Mouse (Mus musculus): ENCODE measurements around the gene Cnksr3.

Gene Cnksr3

DNA sequence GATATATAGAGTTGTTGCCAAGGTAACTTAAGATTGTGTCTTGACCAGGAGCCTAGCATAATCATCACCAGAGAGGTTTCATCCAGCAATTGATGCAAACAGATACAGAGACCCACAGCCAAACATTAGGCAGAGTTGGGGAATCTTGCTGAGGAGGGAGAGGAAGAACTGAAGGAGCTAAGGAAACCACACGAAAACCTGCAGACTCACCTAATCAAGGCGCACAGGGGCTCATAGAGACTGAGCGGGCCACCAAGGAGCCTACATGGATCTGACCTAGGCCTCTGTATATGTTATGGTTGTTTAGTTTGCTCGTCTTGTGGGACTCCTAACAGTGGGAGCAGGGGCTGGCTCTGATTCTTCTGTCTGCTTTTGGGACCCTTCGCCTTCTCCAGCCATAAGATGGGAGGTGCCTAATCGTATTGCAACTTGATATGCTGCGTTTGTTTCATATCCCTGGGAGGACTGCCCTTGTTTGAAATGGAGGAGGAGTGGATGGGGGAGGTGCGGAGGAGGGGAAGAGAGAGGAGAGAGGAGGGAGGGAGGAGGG lies 135.3 kb downstream of the Cnksr3 start:
- DNase-seq (ENCODE audit: low spot score): no peak

DNA sequence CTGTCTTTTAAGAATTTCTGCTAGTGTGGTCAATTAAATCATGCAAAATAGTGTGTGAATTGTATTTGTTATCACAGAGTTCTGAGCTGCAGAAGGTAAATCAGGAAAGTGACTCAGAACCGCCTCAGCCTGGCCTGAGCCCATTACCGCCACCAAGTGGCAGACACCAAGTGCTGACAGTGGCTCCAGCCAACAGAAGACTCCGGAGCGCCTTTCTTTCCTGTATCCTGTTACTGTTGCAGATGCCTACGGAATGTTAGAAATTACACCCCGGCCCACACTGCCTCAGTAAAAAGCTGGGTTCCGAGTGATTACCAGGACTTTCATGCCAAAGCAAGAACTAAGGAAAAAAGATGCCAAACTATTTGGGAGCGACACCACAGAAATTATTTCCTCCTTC lies 135.8 kb downstream of the Cnksr3 start:
- peak; percentile 50 for DNase-seq (ENCODE audit: low spot score)

DNA sequence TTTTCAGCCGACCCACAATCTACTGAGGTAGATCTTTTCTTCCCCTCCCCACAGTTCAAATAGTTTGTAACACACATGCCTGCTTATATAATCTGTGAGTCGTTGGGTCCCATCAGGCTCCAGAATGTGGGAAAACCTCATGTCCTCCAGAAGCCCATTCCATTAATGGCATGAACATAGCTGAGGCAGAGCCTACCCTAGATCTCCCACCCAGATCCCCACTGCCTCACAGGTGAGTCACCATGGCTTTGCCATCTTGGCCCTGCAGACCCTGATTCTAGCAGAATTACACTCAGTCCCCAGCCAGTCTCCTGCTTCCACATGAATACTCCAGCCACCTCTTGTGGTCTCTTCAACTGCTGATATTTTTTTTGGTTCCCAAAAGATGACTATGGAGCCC lies 136.4 kb downstream of the Cnksr3 start:
- no peak for DNase-seq (ENCODE audit: low spot score)

DNA sequence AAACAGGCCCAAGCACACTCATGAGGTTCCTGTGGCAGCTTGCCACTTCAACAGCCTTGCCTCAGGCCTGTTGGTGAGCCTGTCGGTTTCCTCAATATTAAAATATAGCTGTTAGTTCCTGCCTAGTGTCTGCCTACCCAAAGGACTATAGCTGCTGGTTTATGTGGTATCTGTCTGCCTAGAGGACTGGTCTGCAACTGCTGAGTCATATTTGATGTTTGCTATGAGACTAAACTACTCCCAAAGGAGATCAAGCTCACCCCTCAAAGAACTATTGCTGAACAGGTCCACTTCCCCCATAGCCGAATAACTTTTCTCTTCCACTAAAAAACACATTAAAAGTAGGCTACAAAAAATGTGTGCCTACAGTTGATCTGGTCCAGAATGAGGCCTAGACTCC lies 137.8 kb downstream of the Cnksr3 start:
- DNase-seq (ENCODE audit: low spot score): no peak

DNA sequence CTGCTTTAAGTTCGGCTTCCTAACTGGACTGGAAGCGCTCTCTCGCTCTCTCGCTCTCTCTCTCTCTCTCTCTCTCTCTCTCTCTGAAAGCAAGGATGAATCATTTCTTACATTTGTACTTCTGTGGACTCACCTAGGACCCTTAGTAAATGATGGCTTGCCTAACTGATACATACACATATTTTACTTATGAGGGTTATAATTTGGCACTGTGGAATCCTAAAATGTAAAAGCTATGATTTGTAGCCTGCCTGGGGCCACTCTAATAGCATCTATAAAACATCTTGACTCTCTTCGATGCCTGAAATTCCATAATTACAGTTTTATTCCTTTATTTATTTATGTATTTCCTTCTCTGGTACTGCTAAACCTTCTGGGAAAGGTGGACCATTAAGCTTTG lies 141.1 kb downstream of the Cnksr3 start:
- no peak for DNase-seq (ENCODE audit: low spot score)

DNA sequence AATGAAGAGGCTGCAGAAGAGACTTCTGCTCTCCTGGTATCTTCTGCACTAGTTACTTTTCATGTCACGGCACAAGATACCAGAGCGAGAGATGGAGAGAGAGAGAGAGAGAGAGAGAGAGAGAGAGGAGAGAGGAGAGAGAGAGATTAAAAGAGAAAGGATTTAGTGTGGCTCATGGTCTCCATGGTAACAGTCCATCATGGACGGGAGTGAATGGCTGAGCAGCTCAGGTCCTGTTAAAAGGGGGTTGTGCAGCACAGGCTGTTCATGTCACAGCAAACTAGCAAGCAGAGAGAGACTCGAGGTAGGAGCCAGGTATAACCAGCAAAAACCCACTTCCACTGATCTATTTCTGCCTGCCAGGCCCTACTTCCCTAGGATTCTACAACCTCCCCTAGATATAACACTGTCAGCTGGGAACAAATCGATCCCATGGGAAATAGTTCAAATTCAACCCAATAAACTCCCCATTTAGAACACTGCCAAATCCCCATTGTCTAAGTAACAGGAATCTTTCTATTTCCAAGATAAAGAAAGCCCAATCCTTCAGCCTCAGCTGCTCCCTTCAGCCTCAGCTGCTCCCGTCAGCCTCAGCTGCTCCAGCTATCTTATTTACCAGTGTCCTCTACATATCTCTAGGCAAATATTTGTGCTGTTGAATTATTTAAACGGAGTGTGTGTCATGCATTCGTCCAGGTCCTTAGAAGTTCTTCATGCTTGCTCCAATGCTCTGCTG lies 141.8 kb downstream of the Cnksr3 start:
- no peak for DNase-seq (ENCODE audit: low spot score)

DNA sequence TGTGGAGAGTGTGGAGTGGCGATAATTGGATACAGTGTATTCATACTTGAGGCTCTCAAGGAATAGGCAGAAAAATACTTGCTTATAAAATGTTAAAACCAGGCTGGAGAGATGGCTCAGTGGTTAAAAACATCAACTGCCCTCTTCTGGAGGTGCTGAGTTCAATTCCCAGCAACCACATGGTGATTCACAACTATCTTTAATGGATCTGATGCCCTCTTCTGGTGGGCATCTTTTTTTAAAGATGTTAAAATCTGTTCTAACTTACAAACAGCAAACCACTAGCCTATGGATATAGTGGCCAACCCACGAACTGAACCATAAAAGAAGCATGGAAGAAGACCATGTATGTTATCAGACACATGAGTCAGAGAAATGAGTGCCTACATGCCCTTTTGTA lies 142.9 kb downstream of the Cnksr3 start:
- DNase-seq (ENCODE audit: low spot score): no peak

All from ovary, adult 18-20 months (tissue).